Mouse (Mus musculus) CH12.LX (cell line): ENCODE results near the gene Atg5.

Experiments
- CHD1 ChIP-seq: IDR thresholded peaks from 2 replicates; pipeline ENCODE4 v1.6.1; 2012; ENCODE audit warnings: low read depth, low read length, improper control_type of control experiment, inconsistent platforms
- CTCF ChIP-seq, 2 experiments: IDR thresholded peaks in 1 of 2; conservative IDR thresholded peaks in 1 of 2; 2 replicates each; pipeline ENCODE4 v1.5.1; 2011 to 2012; ENCODE audit warnings: low read depth in 2 of 2, low read length in 2 of 2, improper control_type of control experiment in 1 of 2, inconsistent platforms in 1 of 2, mild to moderate bottlenecking in 1 of 2, moderate library complexity in 1 of 2
- EP300 ChIP-seq: IDR thresholded peaks from 2 replicates; pipeline ENCODE4 v1.6.1; 2011; ENCODE audit warnings: low read length, improper control_type of control experiment
- KAT2A ChIP-seq: IDR thresholded peaks from 2 replicates; pipeline ENCODE4 v1.6.1; 2012; ENCODE audit warnings: low read length, improper control_type of control experiment, inconsistent platforms; ENCODE audit not compliant: insufficient replicate concordance
- MEF2A ChIP-seq: IDR thresholded peaks from 2 replicates; pipeline ENCODE4 v1.6.1; 2014; ENCODE audit warnings: low read depth, mild to moderate bottlenecking, inconsistent platforms, low read length, improper control_type of control experiment, borderline replicate concordance
- MYC ChIP-seq: IDR thresholded peaks from 2 replicates; pipeline ENCODE4 v1.6.1; 2011; ENCODE audit warnings: low read depth, mild to moderate bottlenecking, improper control_type of control experiment, low read length
- POLR2A ChIP-seq: IDR thresholded peaks from 2 replicates; pipeline ENCODE4 v1.6.1; 2011; ENCODE audit warnings: low read depth, mild to moderate bottlenecking, improper control_type of control experiment, low read length
- UBTF ChIP-seq: IDR thresholded peaks from 2 replicates; pipeline ENCODE4 v1.6.1; 2012; ENCODE audit warnings: low read depth, mild to moderate bottlenecking, inconsistent platforms, low read length, improper control_type of control experiment, moderate library complexity
- ZMIZ1 ChIP-seq: IDR thresholded peaks from 2 replicates; pipeline ENCODE4 v1.6.1; 2012; ENCODE audit warnings: low read depth, mild to moderate bottlenecking, inconsistent platforms, low read length, improper control_type of control experiment

DNA sequence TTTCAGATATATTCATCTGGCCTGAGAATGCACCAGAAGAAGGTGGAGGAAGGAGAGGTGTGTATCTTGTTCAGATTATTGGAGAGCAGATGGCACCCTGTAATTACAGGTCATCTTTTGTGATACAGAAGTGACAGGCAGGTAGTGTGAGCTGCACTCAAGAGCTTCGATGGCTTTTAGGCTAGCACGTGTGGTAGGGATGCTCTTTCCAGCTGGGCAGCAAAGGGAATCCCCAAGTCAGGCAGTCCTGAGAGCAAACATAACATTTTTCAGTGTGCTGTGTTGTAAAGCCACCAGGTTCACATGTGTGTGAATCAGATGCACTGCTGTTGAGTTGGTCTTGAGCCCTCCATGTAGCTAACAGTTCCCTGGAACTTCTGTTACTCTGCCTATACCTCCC, 98.0 kb downstream of the Atg5 start:
- no peak for TF ChIP-seq EP300
- TF ChIP-seq CHD1 = no peak
- no peak for TF ChIP-seq MEF2A
- TF ChIP-seq CTCF (conservative IDR thresholded peaks at IDR 0.05 in 1 of 2, IDR thresholded peaks at IDR 0.05 in 1 of 2; ENCODE audit: low read depth in 2 of 2, low read length in 2 of 2) = no peak
- no peak for TF ChIP-seq MYC
- TF ChIP-seq POLR2A = no peak
- TF ChIP-seq KAT2A = no peak
- no peak for TF ChIP-seq ZMIZ1
- no peak for TF ChIP-seq UBTF
